Mouse (Mus musculus): ENCODE results near the gene Nrip2.
A peak's percentile ranks its signal among the peaks of the same experiment; 100 is the strongest.
"Not testable (repeated sequence)": the region's sequence is repeated elsewhere in the genome, so short reads cannot be mapped to it uniquely, and the experiment has no call there.

Gene Nrip2

DNA sequence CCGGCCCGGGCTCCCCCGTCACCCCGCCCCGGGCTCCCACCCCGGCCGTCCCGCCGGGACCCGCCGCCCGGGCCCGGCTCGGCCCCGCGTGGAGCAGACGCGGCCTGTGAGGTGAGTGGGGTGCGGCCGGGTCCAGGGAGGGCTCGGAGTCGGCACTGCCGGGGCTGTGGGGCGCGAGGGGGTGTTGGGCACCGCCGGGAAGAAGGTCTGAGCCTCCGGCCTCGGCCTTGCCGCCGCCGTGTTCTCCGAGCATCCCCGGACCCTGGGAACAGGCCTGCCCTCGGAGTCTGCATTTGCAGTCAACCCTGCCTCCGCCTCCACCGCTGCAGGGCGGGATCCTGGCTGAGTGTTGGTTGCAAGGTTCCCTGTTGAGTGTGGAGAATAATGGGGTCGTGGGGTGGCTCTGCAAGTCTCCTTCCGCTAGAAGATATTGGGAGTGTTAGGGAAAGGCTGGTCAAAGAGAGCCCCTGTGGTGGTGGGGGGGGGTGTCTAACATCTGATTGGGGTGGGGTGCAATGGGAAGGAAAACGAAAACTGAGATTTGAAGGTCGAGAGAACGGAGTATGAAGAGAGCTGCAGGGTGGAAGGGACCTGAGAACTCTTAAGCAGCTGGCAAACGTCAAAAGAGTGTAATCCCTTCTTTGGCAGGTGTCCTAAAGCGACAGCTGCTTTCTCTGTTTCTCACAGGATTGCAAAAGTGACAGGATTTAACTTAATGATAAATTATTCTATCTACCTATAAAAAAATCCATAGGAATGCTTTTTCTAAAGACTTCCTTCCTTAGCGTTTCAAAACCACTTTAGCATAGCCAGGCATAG lies 35.9 kb upstream of the Nrip2 start:
- peak overlapping the region; percentile 91 for H3K4me3 ChIP-seq (replicated peaks; ENCODE audit: low read length)
- H3K4me1 ChIP-seq (replicated peaks; ENCODE audit: low read depth, low read length) = peaks cover 67% of the 10 kb centered on the region
- TF ChIP-seq NANOG (IDR thresholded peaks at IDR 0.05; ENCODE audit: borderline replicate concordance, low read length) (no peak), CTCF (conservative IDR thresholded peaks at IDR 0.05; ENCODE audit: low read length) (no peak), POU5F1 (IDR thresholded peaks at IDR 0.05; ENCODE audit: borderline replicate concordance, low read length) (no peak)
- H3K9me3 ChIP-seq (ENCODE audit: low read length) = no peaks in the 10 kb centered on the region
- H3K27me3 ChIP-seq (ENCODE audit: insufficient read depth, low read length) = no peaks in the 10 kb centered on the region
- H3K36me3 ChIP-seq (ENCODE audit: insufficient read depth, low read length) = peaks cover 64% of the 10 kb centered on the region

DNA sequence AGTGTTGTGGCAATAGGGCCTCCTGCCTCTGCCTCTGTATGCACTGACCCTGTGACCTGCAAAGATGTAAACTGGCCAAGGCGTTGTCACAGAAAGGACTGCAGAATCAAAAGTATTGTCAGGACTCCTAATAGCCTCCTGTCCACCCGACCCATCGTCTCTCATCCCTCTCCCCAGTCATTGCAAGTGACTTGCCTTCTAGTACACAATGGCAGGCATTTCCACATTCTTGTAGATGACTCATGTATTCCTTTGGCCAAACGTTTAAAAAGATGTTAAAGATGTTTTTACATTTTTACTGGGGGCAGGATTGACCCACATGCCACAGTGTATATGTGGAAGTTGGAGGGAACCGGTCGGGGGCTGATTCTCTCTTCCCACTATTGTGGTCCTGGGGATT lies 34.4 kb upstream of the Nrip2 start:
- peaks cover 54% of the 10 kb centered on the region for H3K4me1 ChIP-seq (replicated peaks; ENCODE audit: low read depth, low read length)
- no peak overlapping the region for H3K4me3 ChIP-seq (replicated peaks; ENCODE audit: low read length)
- no peaks in the 10 kb centered on the region for H3K27me3 ChIP-seq (ENCODE audit: insufficient read depth, low read length)
- H3K36me3 ChIP-seq (ENCODE audit: insufficient read depth, low read length) = peaks cover 70% of the 10 kb centered on the region
- TF ChIP-seq CTCF (conservative IDR thresholded peaks at IDR 0.05; ENCODE audit: low read length) (no peak), NANOG (IDR thresholded peaks at IDR 0.05; ENCODE audit: borderline replicate concordance, low read length) (no peak), POU5F1 (IDR thresholded peaks at IDR 0.05; ENCODE audit: borderline replicate concordance, low read length) (no peak)
- H3K9me3 ChIP-seq (ENCODE audit: low read length) = no peaks in the 10 kb centered on the region

DNA sequence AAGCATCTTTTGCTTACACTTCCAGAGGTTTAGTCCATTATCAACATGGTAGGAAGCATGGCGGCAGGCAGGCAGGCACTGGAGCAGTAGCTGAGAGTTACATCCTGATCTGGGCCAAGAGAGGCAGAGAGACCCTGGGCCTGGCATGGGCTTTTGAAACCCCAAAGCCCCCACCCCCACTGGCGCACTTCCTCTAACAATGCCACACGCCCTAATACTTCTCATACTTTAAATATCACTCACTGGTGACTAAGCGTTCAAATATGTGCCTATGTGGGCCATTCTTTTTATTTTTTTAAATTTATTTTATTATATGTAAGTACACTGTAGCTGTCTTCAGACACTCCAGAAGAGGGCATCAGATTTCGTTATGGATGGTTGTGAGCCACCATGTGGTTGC lies 32.6 kb upstream of the Nrip2 start:
- no peaks in the 10 kb centered on the region for H3K9me3 ChIP-seq (ENCODE audit: low read length)
- peaks cover 70% of the 10 kb centered on the region for H3K36me3 ChIP-seq (ENCODE audit: insufficient read depth, low read length)
- no peaks in the 10 kb centered on the region for H3K27me3 ChIP-seq (ENCODE audit: insufficient read depth, low read length)
- TF ChIP-seq POU5F1 (IDR thresholded peaks at IDR 0.05; ENCODE audit: borderline replicate concordance, low read length) (no peak), NANOG (IDR thresholded peaks at IDR 0.05; ENCODE audit: borderline replicate concordance, low read length) (no peak), CTCF (conservative IDR thresholded peaks at IDR 0.05; ENCODE audit: low read length) (no peak)
- H3K4me1 ChIP-seq (replicated peaks; ENCODE audit: low read depth, low read length) = peaks cover 36% of the 10 kb centered on the region
- H3K4me3 ChIP-seq (replicated peaks; ENCODE audit: low read length) = no peak overlapping the region

DNA sequence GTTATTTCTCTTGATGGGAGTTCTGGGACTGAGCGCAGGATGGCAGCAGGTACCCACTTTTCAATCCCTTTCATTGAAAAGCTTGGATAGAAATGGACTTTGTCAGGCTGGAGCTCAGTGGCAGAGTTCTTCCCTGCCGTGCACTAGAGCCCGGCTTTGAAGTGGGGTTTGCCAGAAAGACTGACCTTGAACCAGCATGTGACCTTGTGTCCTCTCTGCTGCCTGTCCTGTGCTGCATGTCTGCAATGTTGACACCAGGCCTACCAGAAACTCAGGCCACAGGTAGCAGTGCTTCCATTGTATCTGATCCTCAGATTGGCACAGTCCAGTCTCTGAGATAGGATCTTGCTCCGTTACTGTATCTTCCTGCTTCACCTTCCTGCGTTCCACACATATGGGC lies 29.1 kb upstream of the Nrip2 start:
- TF ChIP-seq CTCF (conservative IDR thresholded peaks at IDR 0.05; ENCODE audit: low read length) = no peak
- Histone ChIP-seq H3K4me3 (replicated peaks; ENCODE audit: low read length) (no peak overlapping the region), H3K27me3 (ENCODE audit: insufficient read depth, low read length) (no peaks in the 10 kb centered on the region), H3K36me3 (ENCODE audit: insufficient read depth, low read length) (peaks cover 99% of the 10 kb centered on the region), H3K9me3 (ENCODE audit: low read length) (no peaks in the 10 kb centered on the region), H3K4me1 (replicated peaks; ENCODE audit: low read depth, low read length) (peaks cover 27% of the 10 kb centered on the region)

DNA sequence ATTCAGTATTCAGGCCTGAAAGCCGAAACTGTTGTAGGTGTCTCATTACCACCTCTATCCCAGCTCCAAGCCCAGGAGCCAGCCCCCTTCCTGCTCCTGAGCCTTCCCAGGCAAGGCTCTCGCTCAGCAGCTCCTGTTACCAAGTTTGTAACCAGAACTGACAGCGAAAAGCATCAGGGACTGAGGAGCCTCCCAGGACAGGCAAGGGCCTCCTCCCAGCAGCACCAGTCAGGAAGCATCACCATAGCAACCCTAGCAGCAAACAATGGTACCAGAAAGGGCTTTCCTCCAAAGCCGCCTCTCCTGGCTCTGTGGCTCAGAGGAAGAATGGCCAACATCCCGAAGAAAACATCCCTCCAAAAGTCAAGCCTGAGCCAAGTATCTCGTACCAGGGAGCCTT lies 23.9 kb upstream of the Nrip2 start, which contains the start of the genes Tex52 and Gm44596:
TSS of gene Tex52 (plus strand) at position 265 of the 400 bp plus-strand sequence.
TSS of gene Gm44596 (plus strand) at position 312 of the 400 bp plus-strand sequence.
- Histone ChIP-seq H3K4me3 (replicated peaks; ENCODE audit: low read length) (no peak within 1 kb of the TSS), H3K9me3 (ENCODE audit: low read length) (no peaks in the 10 kb centered on the region), H3K27me3 (ENCODE audit: insufficient read depth, low read length) (peaks cover 7% of the 10 kb centered on the region; the same call in 1 of the 2 replicates), H3K36me3 (ENCODE audit: insufficient read depth, low read length) (peaks cover 64% of the 10 kb centered on the region), H3K4me1 (replicated peaks; ENCODE audit: low read depth, low read length) (peaks cover 23% of the 10 kb centered on the region)
- TF ChIP-seq POU5F1 (IDR thresholded peaks at IDR 0.05; ENCODE audit: borderline replicate concordance, low read length) (no peak), CTCF (conservative IDR thresholded peaks at IDR 0.05; ENCODE audit: low read length) (no peak), NANOG (IDR thresholded peaks at IDR 0.05; ENCODE audit: borderline replicate concordance, low read length) (no peak)

DNA sequence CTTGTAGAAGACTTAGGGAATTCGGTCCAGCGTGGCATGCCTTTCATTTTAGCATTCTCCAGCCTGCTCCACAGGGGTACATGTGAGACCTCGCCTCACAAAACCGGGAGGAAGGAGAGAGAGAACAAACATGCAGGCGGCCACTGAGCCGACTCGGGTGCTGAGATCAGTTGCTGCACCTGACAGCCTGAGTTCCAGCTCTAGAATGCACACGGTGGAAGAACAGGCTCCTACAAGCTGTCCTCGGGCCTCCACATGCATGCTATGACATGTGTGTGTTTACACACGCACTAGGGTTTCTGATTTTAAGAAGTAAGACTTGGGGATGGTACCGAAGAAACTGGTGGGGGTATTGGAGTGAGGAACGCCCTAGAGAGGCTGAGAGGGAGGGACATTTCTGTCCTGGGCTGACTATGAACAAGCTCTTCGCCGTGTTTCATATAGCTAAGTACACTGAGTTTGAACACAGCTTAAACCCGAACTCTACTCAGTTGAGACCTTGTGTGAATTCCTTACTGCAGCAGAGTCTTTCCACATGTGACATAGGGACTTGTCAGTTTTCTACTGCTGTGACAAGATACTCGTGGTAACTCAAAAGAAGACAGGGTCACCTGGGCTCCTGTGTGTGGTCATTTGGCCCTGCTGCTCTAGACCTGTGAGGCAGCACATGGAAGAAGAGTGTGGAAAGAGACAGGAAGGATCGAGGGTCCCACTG lies 22.6 kb upstream of the Nrip2 start:
- Histone ChIP-seq H3K36me3 (ENCODE audit: insufficient read depth, low read length) (peaks cover 51% of the 10 kb centered on the region), H3K27me3 (ENCODE audit: insufficient read depth, low read length) (peaks cover 11% of the 10 kb centered on the region), H3K4me3 (replicated peaks; ENCODE audit: low read length) (no peak overlapping the region), H3K9me3 (ENCODE audit: low read length) (no peaks in the 10 kb centered on the region), H3K4me1 (replicated peaks; ENCODE audit: low read depth, low read length) (peaks cover 23% of the 10 kb centered on the region)
- no peak for TF ChIP-seq POU5F1 (IDR thresholded peaks at IDR 0.05; ENCODE audit: borderline replicate concordance, low read length)
- no peak for TF ChIP-seq NANOG (IDR thresholded peaks at IDR 0.05; ENCODE audit: borderline replicate concordance, low read length)
- no peak for TF ChIP-seq CTCF (conservative IDR thresholded peaks at IDR 0.05; ENCODE audit: low read length)

DNA sequence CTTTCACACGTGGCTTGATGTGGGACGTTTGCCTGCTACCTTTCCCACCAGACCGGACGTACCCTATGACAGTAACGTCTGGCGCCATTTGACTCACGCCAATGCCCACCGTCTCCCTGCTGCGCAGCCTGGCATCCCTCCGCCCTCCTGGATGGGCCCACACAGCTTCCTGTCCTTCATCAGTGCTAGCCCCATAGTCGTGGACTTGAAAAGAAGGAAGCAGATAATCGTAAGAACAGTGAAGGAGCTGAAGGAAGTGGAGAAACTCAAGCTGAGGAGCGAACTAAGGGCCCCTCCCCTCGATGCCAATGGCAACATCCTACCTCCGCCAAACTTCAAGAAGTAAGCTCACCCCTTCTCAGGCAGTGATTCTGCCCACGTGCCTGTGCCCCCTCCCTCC lies 19.5 kb upstream of the Nrip2 start:
- Histone ChIP-seq H3K4me1 (replicated peaks; ENCODE audit: low read depth, low read length) (peaks cover 14% of the 10 kb centered on the region), H3K27me3 (ENCODE audit: insufficient read depth, low read length) (peaks cover 16% of the 10 kb centered on the region), H3K4me3 (replicated peaks; ENCODE audit: low read length) (no peak overlapping the region), H3K9me3 (ENCODE audit: low read length) (no peaks in the 10 kb centered on the region), H3K36me3 (ENCODE audit: insufficient read depth, low read length) (peaks cover 20% of the 10 kb centered on the region)
- TF ChIP-seq NANOG (IDR thresholded peaks at IDR 0.05; ENCODE audit: borderline replicate concordance, low read length) (no peak), POU5F1 (IDR thresholded peaks at IDR 0.05; ENCODE audit: borderline replicate concordance, low read length) (no peak), CTCF (conservative IDR thresholded peaks at IDR 0.05; ENCODE audit: low read length) (no peak)

DNA sequence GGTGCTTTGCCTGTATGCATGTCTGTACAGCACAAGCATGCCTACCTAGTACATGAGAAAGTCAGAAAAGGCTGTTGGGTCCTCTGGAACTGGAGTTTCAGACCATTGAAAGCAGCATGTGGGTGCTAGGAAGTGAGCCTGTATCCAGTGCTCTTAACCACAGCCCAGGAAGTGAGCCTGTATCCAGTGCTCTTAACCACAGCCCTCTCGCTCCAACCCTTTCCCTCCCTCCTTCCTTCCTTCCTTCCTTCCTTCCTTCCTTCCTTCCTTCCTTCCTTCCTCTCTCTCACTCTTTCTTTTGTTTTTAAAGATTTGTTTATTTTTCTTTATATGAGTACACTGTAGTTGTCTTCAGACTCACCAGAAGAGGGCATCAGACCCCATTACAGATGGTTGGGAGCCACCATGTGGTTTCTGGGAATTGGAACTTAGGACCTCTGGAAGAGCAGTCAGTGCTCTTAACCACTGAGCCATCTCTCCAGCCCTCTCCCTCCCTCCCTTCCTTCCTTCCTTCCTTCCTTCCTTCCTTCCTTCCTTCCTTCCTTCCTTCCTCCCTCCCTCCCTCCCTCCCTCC lies 18.4 kb upstream of the Nrip2 start:
- not testable (repeated sequence) for H3K9me3 ChIP-seq (ENCODE audit: low read length); H3K4me1 ChIP-seq (replicated peaks; ENCODE audit: low read depth, low read length); H3K4me3 ChIP-seq (replicated peaks; ENCODE audit: low read length)
- Histone ChIP-seq H3K36me3 (ENCODE audit: insufficient read depth, low read length) (peaks cover 14% of the 10 kb centered on the region), H3K27me3 (ENCODE audit: insufficient read depth, low read length) (peaks cover 16% of the 10 kb centered on the region)

All from E14TG2a.4 (cell line).